Mouse (Mus musculus) small intestine, adult 2 months (tissue): ENCODE data around the gene Wrnip1.

Source experiments
- CTCF ChIP-seq: fragments of 200-500 bp; IDR thresholded peaks from 2 replicates; pipeline ENCODE4 v1.5.1; 2012; ENCODE audit warnings: low read depth, mild to moderate bottlenecking, control low read depth, inconsistent platforms, low read length, moderate library complexity, mixed read lengths; ENCODE audit not compliant: insufficient replicate concordance, insufficient read length; ENCODE audit errors: extremely low read depth
- POLR2A ChIP-seq: fragments of 200-500 bp; IDR thresholded peaks from 2 replicates; pipeline ENCODE4 v1.6.1; 2012; ENCODE audit warnings: low read depth, mild to moderate bottlenecking, control low read depth, inconsistent platforms, low read length, moderate library complexity

GRCm38 (mm10) chr13:32794619-32795018, 7.2 kb upstream of the Wrnip1 start:
- no peak for TF ChIP-seq CTCF
- no peak for TF ChIP-seq POLR2A
